Mouse (Mus musculus) forebrain, embryonic 15.5 days (tissue): Measurements from ENCODE around the gene Ing3. TPM values are rescaled to one million over a fixed set of nuclear protein-coding genes. Genes with fewer than 3 reads are reported as not detected.

Source experiments
- ATAC-seq: fragments of 200-750 bp; cut with Nextera tagmentation; replicated peaks from 2 replicates; pipeline ENCODE4 v1.8.0; 2017; ENCODE audit warnings: mild to moderate bottlenecking, moderate TSS enrichment, moderate library complexity
- H3K27ac ChIP-seq: fragments of 300-500 bp; sonication (generic); replicated peaks from 2 replicates; pipeline ENCODE4 v1.5.1; 2015; ENCODE audit warnings: mild to moderate bottlenecking, inconsistent platforms
- H3K27me3 ChIP-seq: fragments of 300-500 bp; sonication (generic); 2 replicates; pipeline ENCODE4 v1.6.1; 2015; ENCODE audit warnings: inconsistent platforms
- H3K36me3 ChIP-seq: fragments of 300-500 bp; sonication (generic); 2 replicates; pipeline ENCODE4 v1.6.1; 2015; ENCODE audit warnings: mild to moderate bottlenecking, inconsistent platforms
- H3K4me1 ChIP-seq: fragments of 300-500 bp; sonication (generic); 2 replicates; pipeline ENCODE4 v1.6.1; 2015; ENCODE audit warnings: inconsistent platforms
- H3K4me2 ChIP-seq: fragments of 300-500 bp; sonication (generic); replicated peaks from 2 replicates; pipeline ENCODE4 v1.6.1; 2015; ENCODE audit warnings: mild to moderate bottlenecking, inconsistent platforms
- H3K4me3 ChIP-seq: fragments of 300-500 bp; sonication (generic); 2 replicates; pipeline ENCODE4 v1.5.1; 2015; ENCODE audit warnings: mild to moderate bottlenecking, inconsistent platforms
- H3K9ac ChIP-seq: fragments of 300-500 bp; sonication (generic); replicated peaks from 2 replicates; pipeline ENCODE4 v1.6.1; 2015; ENCODE audit warnings: mild to moderate bottlenecking, inconsistent platforms
- H3K9me3 ChIP-seq: fragments of 300-500 bp; sonication (generic); 2 replicates; pipeline ENCODE4 v1.6.1; 2016; ENCODE audit warnings: inconsistent platforms
- WGBS: fragments of 180-500 bp; shearing (Covaris S2); methylation state at CpG from one replicate; pipeline ENCODE4 v1.1.7; 2015; ENCODE audit warnings: mixed read lengths; 5-methylcytosine and 5-hydroxymethylcytosine counted together
- polyA plus RNA-seq: library from polyadenylated mRNA; unstranded; fragments of >200 nt; fragmentation: Nextera tagmentation; extraction: Ambion mirVana; gene quantifications from 2 replicates; pipeline ENCODE4 v1.2.1, GENCODE M21; 2015

Ing3 gene
- polyA plus RNA-seq, 1 experiment from 2014 or later: 71.5 TPM

DNA sequence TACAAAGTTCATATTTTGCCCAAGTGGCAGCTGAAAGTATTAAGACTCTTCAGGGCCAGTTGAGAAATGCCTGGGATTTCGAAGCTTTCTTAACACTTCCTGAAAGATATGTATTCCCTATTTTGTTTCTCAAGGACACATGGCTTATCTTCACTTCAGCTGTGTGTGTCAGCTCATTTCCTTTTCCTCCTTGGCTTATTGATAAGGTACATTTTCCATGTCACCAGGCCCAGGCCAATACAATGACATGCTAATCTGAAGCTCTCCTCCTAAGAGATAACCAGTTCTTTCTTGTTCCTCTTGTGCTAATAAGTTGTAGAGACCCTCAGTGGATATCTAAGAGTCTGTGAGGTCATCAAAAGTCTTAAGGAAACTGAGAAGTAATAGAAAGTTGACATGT lies 31.7 kb downstream of the Ing3 start:
- Histone ChIP-seq H3K4me3 (no peak overlapping the region), H3K27ac (no peak overlapping the region), H3K36me3 (no peaks in the 10 kb centered on the region), H3K4me1 (peaks cover 12% of the 10 kb centered on the region), H3K4me2 (no peak overlapping the region), H3K9ac (no peak overlapping the region), H3K27me3 (0 out of 2 replicates have a peak, but pooled peaks cover 3% of the 10 kb centered on the region), H3K9me3 (no peaks in the 10 kb centered on the region)
- 95% methylated on average over 1 of the region's 1 CpGs for WGBS
- ATAC-seq: no peak

DNA sequence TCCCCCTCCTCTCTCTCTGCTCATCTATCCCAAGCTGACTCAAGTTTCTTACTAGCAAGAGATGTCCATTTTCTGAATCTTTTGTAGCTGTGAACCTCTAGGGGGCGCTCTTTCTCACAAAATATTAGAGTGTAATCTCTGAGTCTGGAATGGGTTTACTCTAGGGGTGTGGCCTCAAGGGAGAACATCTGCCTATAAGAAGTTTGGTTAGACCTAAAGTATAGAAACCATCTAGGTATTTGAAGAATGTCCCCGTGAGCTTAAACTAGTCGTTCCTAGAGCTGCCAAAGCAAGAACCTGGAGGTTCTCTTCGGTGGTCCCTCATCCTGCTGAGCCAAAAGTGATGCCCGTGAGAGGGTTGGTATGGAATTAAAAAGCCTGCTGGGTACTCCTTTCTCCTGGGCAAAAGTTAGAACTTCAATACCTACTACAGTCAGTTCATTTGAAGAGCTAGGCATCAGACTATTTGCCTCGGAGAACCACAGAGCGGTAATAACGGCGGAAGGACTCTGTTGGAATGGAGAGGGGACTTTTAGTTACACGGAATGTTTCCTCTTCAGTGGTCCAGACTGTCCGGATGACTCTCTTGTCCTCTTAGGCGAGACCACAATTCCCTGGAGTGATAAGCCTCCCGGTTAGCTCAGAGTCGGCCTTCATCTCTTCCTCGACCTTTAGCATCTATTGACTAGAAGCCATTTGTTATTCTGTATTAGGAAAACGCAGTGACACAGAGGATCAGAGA lies 35.8 kb downstream of the Ing3 start:
- Histone ChIP-seq H3K4me1 (peaks cover 19% of the 10 kb centered on the region), H3K4me2 (peak overlapping the region; percentile 79), H3K9me3 (no peaks in the 10 kb centered on the region), H3K36me3 (no peaks in the 10 kb centered on the region), H3K27ac (no peak overlapping the region), H3K9ac (peak overlapping the region; percentile 30; the same call in 1 of the 2 replicates), H3K4me3 (peak overlapping the region; percentile 40), H3K27me3 (peaks cover 13% of the 10 kb centered on the region; the same call in 1 of the 2 replicates)
- 9% methylated on average over 16 of the region's 16 CpGs for WGBS
- ATAC-seq: peak; percentile 51

DNA sequence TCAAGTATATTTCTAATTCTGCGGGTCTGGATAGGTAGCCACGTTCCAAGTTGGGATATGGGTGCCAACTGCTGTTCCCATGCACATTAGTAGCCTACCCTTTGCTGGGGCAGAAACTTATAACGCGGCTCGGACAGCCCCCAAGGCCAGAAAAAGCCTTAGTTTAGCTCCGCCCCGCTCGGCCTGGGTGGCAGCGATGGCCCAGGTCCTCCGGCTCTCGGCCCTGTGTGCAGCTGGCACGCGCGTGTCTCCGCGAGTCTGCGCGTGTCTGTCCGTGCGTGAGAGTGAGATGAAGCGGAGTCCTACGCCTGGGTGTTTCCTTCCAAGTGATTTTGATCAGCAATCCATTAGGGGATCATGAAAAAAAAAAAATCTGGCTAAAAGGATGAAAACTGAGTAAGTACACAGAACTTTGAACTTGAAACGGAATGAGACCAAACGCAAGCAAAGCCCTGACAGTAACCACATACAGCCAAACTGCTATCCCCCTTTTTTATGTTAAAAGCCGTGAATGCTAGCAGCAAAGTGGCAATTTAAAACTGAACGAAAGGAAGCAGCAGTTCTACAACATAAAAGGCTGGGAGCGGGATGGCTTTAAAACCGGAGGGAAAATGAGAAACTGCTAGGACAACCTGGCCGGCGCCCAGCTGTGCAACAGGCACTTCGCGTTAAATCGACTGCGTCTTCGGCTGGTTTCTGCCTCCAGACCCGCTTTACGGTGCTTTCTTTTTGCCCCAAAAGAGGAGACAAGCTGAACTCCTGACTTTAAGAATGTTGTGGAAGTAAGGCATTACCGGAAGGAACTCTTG lies 36.6 kb downstream of the Ing3 start, which contains the start of gene Cped1:
Gene Cped1, plus strand, starts transcription at position 185 of the 809 bp plus-strand sequence.
- peak; percentile 80 for ATAC-seq
- Histone ChIP-seq H3K36me3 (no peaks in the 10 kb centered on the region), H3K4me1 (peaks cover 19% of the 10 kb centered on the region), H3K27ac (no peak within 1 kb of the TSS), H3K9me3 (no peaks in the 10 kb centered on the region), H3K9ac (peak within 1 kb of the TSS; percentile 30), H3K4me2 (peak within 1 kb of the TSS; percentile 79), H3K27me3 (peaks cover 13% of the 10 kb centered on the region; the same call in 1 of the 2 replicates), H3K4me3 (peak within 1 kb of the TSS; percentile 40)
- WGBS: under 1% methylated on average over 38 of the region's 38 CpGs

DNA sequence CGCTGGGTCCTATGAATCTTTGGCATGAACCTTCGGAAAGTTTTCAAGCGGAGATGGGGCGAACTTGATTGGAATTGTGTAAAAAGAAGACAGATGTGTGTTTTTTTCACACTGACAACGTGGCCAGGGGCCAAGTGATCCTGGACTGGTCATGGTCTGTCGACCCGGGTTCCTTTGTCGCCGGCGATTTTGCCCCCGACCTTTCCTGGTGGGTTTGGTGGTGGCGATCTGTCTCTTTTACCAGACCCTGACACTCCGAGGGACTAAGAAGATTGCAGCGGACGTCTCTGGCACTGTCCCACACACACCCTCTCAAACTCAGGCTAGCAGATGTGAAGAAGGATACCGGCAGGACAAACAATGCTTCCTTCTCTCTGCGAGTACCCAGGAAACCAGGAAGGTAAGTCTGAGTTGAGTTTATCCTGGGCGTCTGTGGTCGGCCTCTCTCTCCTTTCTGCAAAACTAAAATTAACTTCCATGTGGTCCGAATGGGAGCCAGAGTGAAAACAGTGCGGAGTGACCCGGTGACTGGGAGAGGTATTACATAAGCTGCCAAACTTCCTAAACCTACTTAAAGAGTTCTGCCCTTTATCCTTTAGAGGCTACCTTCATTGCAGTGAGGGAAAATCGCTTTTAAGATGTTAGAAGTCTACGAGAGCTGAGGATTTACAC lies 37.4 kb downstream of the Ing3 start:
- WGBS: 11% methylated on average over 24 of the region's 24 CpGs
- no peak for ATAC-seq
- no peak overlapping the region for H3K9ac ChIP-seq

DNA sequence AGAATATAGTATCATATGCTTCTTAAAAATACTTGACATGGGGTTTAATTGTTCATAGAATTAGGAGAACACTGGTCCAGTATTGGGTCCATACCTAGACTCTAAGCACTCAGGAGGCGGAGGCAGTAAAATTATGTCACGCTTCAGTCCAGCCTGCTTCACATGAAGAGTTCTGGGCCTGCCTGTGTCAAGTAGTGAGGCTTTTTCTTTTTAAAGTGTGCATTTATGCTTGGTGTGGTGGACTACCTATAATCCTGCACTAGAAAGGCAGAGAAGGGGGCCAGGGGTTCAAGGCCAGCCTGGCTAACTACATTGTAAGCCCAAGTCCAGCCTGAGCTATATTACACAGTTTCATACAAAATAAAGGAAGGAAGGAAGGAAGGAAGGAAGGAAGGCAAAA lies 38.2 kb downstream of the Ing3 start:
- Histone ChIP-seq H3K9me3 (no peaks in the 10 kb centered on the region), H3K4me1 (peaks cover 19% of the 10 kb centered on the region), H3K9ac (no peak overlapping the region), H3K27ac (no peak overlapping the region), H3K4me3 (no peak overlapping the region), H3K4me2 (no peak overlapping the region), H3K36me3 (no peaks in the 10 kb centered on the region), H3K27me3 (peaks cover 13% of the 10 kb centered on the region; the same call in 1 of the 2 replicates)
- 90% methylated on average over 2 of the region's 2 CpGs for WGBS
- ATAC-seq: no peak

More for the DNA sequence above, 37.4 kb downstream of the Ing3 start:
- Histone ChIP-seq H3K4me2 (peak overlapping the region; percentile 79), H3K36me3 (no peaks in the 10 kb centered on the region), H3K9me3 (no peaks in the 10 kb centered on the region), H3K27ac (no peak overlapping the region), H3K4me1 (peaks cover 19% of the 10 kb centered on the region), H3K4me3 (peak overlapping the region; percentile 40), H3K27me3 (peaks cover 13% of the 10 kb centered on the region; the same call in 1 of the 2 replicates)

DNA sequence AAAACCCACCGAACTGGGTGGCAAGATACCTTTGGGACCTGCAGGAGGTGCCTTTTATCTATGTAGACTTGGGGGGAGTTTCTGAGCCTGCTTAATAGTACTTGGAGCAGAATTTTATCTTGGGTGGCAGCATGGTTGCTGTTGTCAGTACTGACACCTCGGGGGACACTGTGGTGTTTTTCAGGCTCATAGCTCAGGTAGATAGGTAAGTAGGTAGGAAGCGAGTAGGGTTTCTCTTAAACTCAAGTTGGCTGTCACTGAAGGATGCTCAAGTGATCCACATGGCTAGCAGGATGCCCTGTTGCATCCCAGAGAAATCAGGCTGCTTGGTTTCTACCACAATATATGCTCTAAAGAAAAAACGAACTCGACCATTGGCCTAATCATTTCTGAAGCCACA lies 38.9 kb downstream of the Ing3 start:
- H3K9me3 ChIP-seq: no peaks in the 10 kb centered on the region
- peaks cover 19% of the 10 kb centered on the region for H3K4me1 ChIP-seq
- WGBS: 90% methylated on average over 5 of the region's 5 CpGs
- no peaks in the 10 kb centered on the region for H3K36me3 ChIP-seq
- no peak overlapping the region for H3K9ac ChIP-seq
- no peak for ATAC-seq
- H3K27me3 ChIP-seq: peaks cover 13% of the 10 kb centered on the region; the same call in 1 of the 2 replicates
- H3K4me3 ChIP-seq: no peak overlapping the region
- no peak overlapping the region for H3K27ac ChIP-seq
- no peak overlapping the region for H3K4me2 ChIP-seq

DNA sequence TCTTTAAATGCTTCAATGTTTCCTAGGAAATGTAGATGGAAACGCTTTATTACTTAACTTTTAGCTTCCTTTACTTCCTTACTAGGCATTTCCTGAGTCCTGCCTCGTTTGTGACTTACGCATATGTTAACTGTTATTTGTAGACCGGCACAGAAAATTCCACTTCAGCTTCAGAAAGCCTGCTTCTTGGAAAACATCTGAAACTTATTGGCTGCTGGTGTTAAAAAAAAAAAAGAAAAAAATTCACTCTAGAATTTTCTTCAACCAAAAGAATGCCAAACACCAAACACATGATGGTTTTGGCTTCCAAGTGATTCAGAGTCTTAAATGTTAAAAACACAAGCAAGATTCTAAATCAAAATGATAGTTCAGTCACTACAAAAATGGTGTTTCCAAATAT lies 39.7 kb downstream of the Ing3 start:
- 86% methylated on average over 4 of the region's 4 CpGs for WGBS

DNA sequence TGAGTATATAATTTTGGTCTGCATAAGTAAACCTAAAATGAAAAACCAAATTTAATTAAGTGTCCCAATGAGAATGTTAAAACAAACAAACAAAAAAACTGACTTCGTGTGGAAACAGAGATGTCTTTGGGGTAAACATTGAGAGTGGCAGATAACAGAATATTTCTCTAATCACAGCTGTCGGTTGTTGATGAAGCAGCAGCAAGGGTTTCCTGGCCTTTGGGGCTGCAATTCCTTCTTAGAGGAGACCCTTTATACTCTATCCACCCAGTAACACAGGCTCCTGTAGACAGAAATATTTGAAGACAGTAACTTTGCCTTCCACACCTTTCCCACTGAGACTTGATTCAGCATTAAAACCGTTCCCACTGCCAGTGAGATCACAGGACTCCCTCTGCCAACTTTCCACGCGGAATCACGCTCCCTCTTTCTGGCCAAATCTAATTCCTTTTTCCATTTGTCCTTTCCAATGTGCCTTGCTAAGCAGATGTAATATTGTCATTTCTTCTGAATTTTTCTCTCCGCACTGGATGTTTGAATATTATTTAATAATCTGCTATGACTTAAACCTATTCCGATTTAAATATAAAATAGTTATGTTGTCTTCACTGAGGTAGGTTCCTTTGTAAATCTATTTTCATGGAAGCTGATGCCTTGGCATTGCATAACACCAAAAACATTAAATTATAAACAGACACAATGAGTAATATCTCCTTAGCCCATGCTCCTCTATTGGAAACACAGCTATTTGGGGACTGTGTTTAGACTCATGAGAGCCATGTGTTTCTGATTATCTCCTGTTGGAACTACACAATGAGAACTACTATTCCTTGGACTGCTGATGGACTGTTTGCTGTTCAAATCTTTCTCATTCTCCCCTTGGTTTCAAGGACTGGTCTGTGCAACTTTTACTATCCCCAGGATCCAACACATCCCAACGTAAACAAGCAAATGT lies 41.1 kb downstream of the Ing3 start:
- H3K9me3 ChIP-seq: no peaks in the 10 kb centered on the region
- 78% methylated on average over 9 of the region's 9 CpGs for WGBS
- H3K4me1 ChIP-seq: peaks cover 14% of the 10 kb centered on the region
- H3K36me3 ChIP-seq: no peaks in the 10 kb centered on the region
- H3K9ac ChIP-seq: no peak overlapping the region
- H3K27me3 ChIP-seq: peaks cover 10% of the 10 kb centered on the region; the same call in 1 of the 2 replicates
- no peak overlapping the region for H3K27ac ChIP-seq
- no peak overlapping the region for H3K4me2 ChIP-seq
- ATAC-seq: no peak
- no peak overlapping the region for H3K4me3 ChIP-seq

More for the DNA sequence above, 39.7 kb downstream of the Ing3 start:
- no peak overlapping the region for H3K4me3 ChIP-seq
- no peak overlapping the region for H3K9ac ChIP-seq
- no peak overlapping the region for H3K4me2 ChIP-seq
- peaks cover 13% of the 10 kb centered on the region; the same call in 1 of the 2 replicates for H3K27me3 ChIP-seq
- no peak overlapping the region for H3K27ac ChIP-seq
- no peak for ATAC-seq
- no peaks in the 10 kb centered on the region for H3K36me3 ChIP-seq
- H3K4me1 ChIP-seq: peaks cover 19% of the 10 kb centered on the region
- no peaks in the 10 kb centered on the region for H3K9me3 ChIP-seq

DNA sequence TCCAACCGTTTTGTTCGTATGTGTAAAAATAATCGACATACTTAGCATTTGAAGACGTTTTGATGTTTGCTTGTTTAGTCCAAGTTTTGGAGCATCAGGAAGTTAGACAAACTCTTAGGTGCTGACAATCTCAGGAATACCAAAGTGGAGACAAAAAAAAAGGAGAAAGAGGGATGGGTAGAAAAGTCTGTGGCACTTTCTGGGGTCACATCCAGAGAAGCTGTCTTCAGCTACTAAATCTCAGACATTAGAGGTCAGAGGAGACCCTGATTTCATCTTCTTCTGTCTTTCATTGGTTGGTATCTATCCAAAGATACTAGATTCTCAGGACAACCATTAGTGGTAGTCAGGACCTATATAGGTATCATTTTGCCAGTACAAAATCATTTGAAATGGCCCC lies 41.8 kb downstream of the Ing3 start:
- Histone ChIP-seq H3K4me2 (no peak overlapping the region), H3K27me3 (peaks cover 9% of the 10 kb centered on the region; the same call in 1 of the 2 replicates), H3K4me1 (peaks cover 7% of the 10 kb centered on the region), H3K9ac (no peak overlapping the region), H3K27ac (no peak overlapping the region), H3K36me3 (no peaks in the 10 kb centered on the region), H3K9me3 (no peaks in the 10 kb centered on the region), H3K4me3 (no peak overlapping the region)
- WGBS: 89% methylated on average over 4 of the region's 4 CpGs
- no peak for ATAC-seq

DNA sequence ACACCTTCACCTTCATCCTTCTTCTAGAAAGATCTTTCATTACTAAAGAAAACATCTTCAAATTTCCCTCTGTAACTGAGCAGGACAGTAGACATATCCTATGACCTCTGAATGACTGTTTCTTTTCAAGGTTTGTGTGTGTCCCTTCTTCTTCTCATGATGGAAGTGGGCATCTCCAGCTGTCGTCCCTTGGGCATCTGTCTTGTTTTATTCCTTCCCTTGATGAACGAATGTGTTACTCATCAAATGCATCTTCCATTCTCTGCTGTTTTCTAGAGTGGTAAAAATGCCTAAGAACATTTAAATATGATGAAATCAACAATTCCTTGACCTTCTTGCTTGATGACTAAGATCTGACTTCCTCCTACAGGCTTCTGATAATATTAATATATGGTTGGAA lies 43.7 kb downstream of the Ing3 start:
- Histone ChIP-seq H3K9ac (no peak overlapping the region), H3K4me3 (no peak overlapping the region), H3K4me2 (no peak overlapping the region), H3K4me1 (no peaks in the 10 kb centered on the region), H3K9me3 (no peaks in the 10 kb centered on the region), H3K27ac (no peak overlapping the region), H3K27me3 (no peaks in the 10 kb centered on the region), H3K36me3 (no peaks in the 10 kb centered on the region)
- 91% methylated on average over 2 of the region's 2 CpGs for WGBS
- no peak for ATAC-seq

DNA sequence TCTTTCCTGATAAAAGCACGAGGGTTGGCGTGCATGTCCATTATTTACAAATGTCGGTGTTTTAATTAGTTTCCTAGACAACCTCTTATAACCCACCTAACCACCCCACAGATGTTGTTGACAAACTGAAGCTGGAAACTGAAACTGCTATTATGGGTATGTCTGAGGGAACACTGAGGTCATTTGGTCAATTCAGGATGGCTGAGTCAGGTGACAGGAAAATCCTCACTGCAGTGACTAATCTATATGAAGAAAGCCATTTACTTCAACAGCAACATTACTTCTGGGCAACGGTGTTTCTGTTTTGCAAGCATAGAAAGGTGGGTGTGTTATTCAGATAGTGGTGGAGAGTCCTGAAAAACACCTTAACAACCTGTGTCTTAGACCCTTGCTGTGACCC lies 48.8 kb downstream of the Ing3 start:
- no peaks in the 10 kb centered on the region for H3K27me3 ChIP-seq
- ATAC-seq: no peak
- H3K27ac ChIP-seq: no peak overlapping the region
- H3K36me3 ChIP-seq: no peaks in the 10 kb centered on the region
- no peaks in the 10 kb centered on the region for H3K9me3 ChIP-seq
- H3K9ac ChIP-seq: no peak overlapping the region
- no peak overlapping the region for H3K4me2 ChIP-seq
- H3K4me1 ChIP-seq: no peaks in the 10 kb centered on the region
- WGBS: 66% methylated on average over 4 of the region's 4 CpGs
- H3K4me3 ChIP-seq: no peak overlapping the region
